18 mouse cellular contexts compared by ENCODE assay signal in the genomic region with DNA sequence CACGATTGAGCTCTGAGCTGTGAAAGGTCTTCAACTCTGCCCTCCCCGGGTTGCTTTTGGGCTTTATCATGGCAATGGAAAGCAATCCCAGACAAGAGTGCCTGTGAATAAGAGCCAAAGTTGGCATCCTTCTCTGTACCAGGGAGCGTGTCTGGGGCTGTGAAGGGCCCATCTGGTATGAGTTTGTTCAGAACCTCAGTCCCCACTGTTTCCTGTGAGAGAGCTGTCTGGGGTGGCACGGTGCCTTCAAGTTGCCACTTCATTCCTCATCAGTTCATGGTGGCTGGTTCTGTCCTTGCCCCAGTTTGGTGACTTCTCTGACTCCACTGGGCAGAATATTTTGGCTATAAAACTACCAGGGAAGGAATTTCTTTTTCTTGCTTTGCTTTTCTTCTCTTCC. TPM values are rescaled to one million over a fixed set of nuclear protein-coding genes. Genes with fewer than 3 reads are reported as not detected.
DNase-seq lines count a peak whose midpoint lies in the region; ATAC-seq and TF ChIP-seq lines count a peak whose summit lies in the region.
"Had no signal": no experiment of that assay in that cellular context is flagged by ENCODE, and none has a peak within 500 bp of the region (broad histone marks: within the 10 kb centered on the region; RNA-seq: fewer than 3 reads in every experiment).

No protein-coding gene starts in this region.

- no peaks in the 10 kb centered on the region for H3K27me3 ChIP-seq in forebrain, postnatal 0 days (ENCODE audit: insufficient read depth, low read length)
- no peaks in the 10 kb centered on the region for H3K27me3 ChIP-seq in forebrain, embryonic 11.5 days (ENCODE audit: control insufficient read depth, insufficient read depth, low read length)
- H3K27me3 ChIP-seq: forebrain, embryonic 15.5 days; heart, embryonic 13.5 days had no signal

- no peak overlapping the region for H3K4me3 ChIP-seq in forebrain, postnatal 0 days (ENCODE audit: low read depth, low read length)
- no peak overlapping the region for H3K4me3 ChIP-seq in forebrain, embryonic 11.5 days (ENCODE audit: low read depth, low read length)
- H3K4me3 ChIP-seq: forebrain, embryonic 15.5 days; heart, embryonic 13.5 days had no signal

- H3K4me1 ChIP-seq in forebrain, postnatal 0 days (ENCODE audit: insufficient read depth) = 0 out of 2 replicates have a peak, but pooled peaks cover 3% of the 10 kb centered on the region
- H3K4me1 ChIP-seq in forebrain, embryonic 11.5 days (replicated peaks; ENCODE audit: control insufficient read depth, insufficient read depth, low read length) = no peaks in the 10 kb centered on the region; the same call in 1 of the 2 replicates
- H3K4me1 ChIP-seq: forebrain, embryonic 15.5 days had no signal

- no peak overlapping the region for H3K4me2 ChIP-seq in forebrain, postnatal 0 days (ENCODE audit: low read depth)
- H3K4me2 ChIP-seq in forebrain, embryonic 11.5 days (ENCODE audit: low read depth, low read length, severe bottlenecking) = no peak overlapping the region
- H3K4me2 ChIP-seq: forebrain, embryonic 15.5 days; heart, embryonic 13.5 days had no signal

- H3K9ac ChIP-seq in forebrain, postnatal 0 days = no peak overlapping the region
- no peak overlapping the region for H3K9ac ChIP-seq in forebrain, embryonic 11.5 days (ENCODE audit: low read length)
- H3K9ac ChIP-seq: forebrain, embryonic 15.5 days; heart, embryonic 13.5 days had no signal

- peak; percentile 55; the same call in 1 of the 2 replicates for ATAC-seq in forebrain, postnatal 0 days
- ATAC-seq in forebrain, embryonic 11.5 days (replicated peaks; ENCODE audit: low FRiP score) = no peak
- ATAC-seq: forebrain, embryonic 15.5 days; hindbrain, embryonic 16.5 days had no signal

- H3K9me3 ChIP-seq in forebrain, postnatal 0 days (ENCODE audit: low read length) = no peaks in the 10 kb centered on the region
- no peaks in the 10 kb centered on the region for H3K9me3 ChIP-seq in forebrain, embryonic 11.5 days (ENCODE audit: control insufficient read depth, low read length)
- H3K9me3 ChIP-seq: forebrain, embryonic 15.5 days; heart, embryonic 13.5 days had no signal

- H3K27ac ChIP-seq in forebrain, postnatal 0 days (ENCODE audit: low read depth, low read length) = no peak overlapping the region
- no peak overlapping the region for H3K27ac ChIP-seq in forebrain, embryonic 11.5 days (ENCODE audit: low read depth, low read length)
- H3K27ac ChIP-seq: forebrain, embryonic 15.5 days; heart, embryonic 13.5 days had no signal

- peak; percentile 56 to 59 for DNase-seq in cerebellum, postnatal 14 days
- DNase-seq in cerebellum, adult 18-20 months = no peak
- DNase-seq in forebrain, postnatal 0 days = no peak
- no peak for DNase-seq in forebrain, embryonic 11.5 days (ENCODE audit: low spot score)
- DNase-seq in thymus, postnatal 0 days (ENCODE audit: low spot score) = peak; percentile 18
- DNase-seq in thymus, postnatal 4 days = no peak
- no peak for DNase-seq in frontal cortex, postnatal 36 days (ENCODE audit: low spot score in 2 of 2)
- DNase-seq: adrenal gland, adult 8-10 months; adrenal gland, postnatal 36 days; cerebellum, adult 11-12 months; gastrocnemius, postnatal 36 days; heart, adult 11 months; heart, postnatal 36 days; kidney, adult 11 months; kidney, adult 9 months had no signal

- WGBS in forebrain, postnatal 0 days = 57% methylated on average over 4 of the region's 4 CpGs
- 86% methylated on average over 4 of the region's 4 CpGs for WGBS in forebrain, embryonic 11.5 days

- no peaks in the 10 kb centered on the region; the same call in 1 of the 2 replicates for H3K36me3 ChIP-seq in forebrain, postnatal 0 days (ENCODE audit: insufficient read depth)
- H3K36me3 ChIP-seq in forebrain, embryonic 11.5 days (ENCODE audit: control insufficient read depth, insufficient read depth, low read length) = no peaks in the 10 kb centered on the region
- H3K36me3 ChIP-seq: forebrain, embryonic 15.5 days; heart, embryonic 13.5 days had no signal

- TF ChIP-seq CTCF in forebrain, postnatal 0 days (IDR thresholded peaks at IDR 0.05; ENCODE audit: low read depth) = no peak

RNA-seq across cellular contexts. Expression of a gene that starts 33.4 kb away (rescaled TPM):
- 52.7 and 57.8 TPM in 2 replicates for total RNA-seq in forebrain, postnatal 0 days (2014; rRNA removed)
- 5.8 and 7.0 TPM in 2 replicates for polyA plus RNA-seq in forebrain, postnatal 0 days (2015; fragmentation: Nextera tagmentation; extraction: Ambion mirVana)
- 1.8 and 2.1 TPM in 2 replicates for polyA plus RNA-seq in forebrain, embryonic 11.5 days (2014; fragmentation: Nextera tagmentation; extraction: Ambion mirVana)
- 0.49 and 0.57 TPM in 2 replicates for polyA plus RNA-seq in thymus, postnatal 0 days (2015; fragmentation: Nextera tagmentation; extraction: Ambion mirVana)

Comparison
In these comparisons a context has a peak if more than half of its experiments do, and no peak if none do; other contexts are left out.
1. DNase-seq: peak in cerebellum, postnatal 14 days (2 of 2) and thymus, postnatal 0 days (single experiment); none in cerebellum, adult 18-20 months (0 of 2), forebrain, postnatal 0 days (single experiment), forebrain, embryonic 11.5 days (single experiment), thymus, postnatal 4 days (single experiment) and frontal cortex, postnatal 36 days (0 of 2).